Mouse (Mus musculus) urinary bladder, postnatal 10 days (tissue): ENCODE measurements around the gene Tmub2.
"Not testable (repeated sequence)": the region's sequence is repeated elsewhere in the genome, so short reads cannot be mapped to it uniquely, and the experiment has no call there.

ENCODE experiments used
- DNase-seq: peaks from one replicate; pipeline ENCODE4 v3.0.0; 2022; ENCODE audit warnings: low spot score

The Tmub2 gene

GRCm38 (mm10) chr11:102279595-102279994 is 5.1 kb upstream of the Tmub2 start:
- no peak for DNase-seq

- not testable (repeated sequence) for DNase-seq
Observed at GRCm38 (mm10) chr11:102280267-102280666, 4.5 kb upstream of the Tmub2 start.

GRCm38 (mm10) chr11:102283922-102284321 is 809 bp upstream of the Tmub2 start:
- DNase-seq = no peak

GRCm38 (mm10) chr11:102285095-102285834 is 534 bp downstream of the Tmub2 start:
- DNase-seq = no peak

DNA sequence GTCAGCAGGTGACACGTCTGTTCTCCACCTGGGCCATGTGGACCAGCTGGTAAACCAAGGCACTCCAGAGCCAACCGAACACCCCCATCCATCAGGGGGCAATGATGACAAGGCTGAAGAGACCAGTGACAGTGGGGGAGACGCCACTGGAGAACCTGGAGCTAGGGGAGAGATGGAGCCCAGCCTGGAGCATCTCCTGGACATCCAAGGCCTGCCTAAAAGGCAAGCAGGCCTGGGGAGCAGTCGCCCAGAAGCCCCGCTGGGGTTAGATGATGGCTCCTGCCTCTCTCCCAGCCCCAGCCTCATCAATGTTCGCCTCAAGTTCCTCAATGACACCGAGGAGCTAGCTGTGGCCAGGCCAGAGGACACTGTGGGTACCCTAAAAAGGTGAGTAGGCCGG is 2.8 kb downstream of the Tmub2 start:
- no peak for DNase-seq

- no peak for DNase-seq
Observed at GRCm38 (mm10) chr11:102288027-102288804, 3.5 kb downstream of the Tmub2 start.

DNA sequence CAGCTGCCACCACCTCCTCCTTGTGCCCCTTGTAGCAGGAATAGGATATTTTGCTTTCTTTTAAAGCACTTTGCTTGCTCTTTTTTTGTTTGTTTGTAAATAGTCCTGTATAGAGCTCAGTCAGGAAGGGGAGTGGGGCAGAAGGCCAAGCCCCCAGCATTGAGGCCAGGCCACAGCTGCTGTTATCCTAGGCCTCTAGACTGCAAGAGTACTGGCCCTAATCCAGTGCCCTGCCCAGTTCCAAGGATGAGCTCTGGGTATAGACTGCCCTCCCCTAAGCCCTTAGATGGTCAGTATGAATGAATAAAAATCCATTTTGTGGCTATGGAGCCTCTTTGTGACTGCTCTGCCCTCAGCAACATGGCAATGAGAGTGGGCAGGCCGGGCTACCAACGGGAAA is 4.2 kb downstream of the Tmub2 start:
- DNase-seq = no peak

DNA sequence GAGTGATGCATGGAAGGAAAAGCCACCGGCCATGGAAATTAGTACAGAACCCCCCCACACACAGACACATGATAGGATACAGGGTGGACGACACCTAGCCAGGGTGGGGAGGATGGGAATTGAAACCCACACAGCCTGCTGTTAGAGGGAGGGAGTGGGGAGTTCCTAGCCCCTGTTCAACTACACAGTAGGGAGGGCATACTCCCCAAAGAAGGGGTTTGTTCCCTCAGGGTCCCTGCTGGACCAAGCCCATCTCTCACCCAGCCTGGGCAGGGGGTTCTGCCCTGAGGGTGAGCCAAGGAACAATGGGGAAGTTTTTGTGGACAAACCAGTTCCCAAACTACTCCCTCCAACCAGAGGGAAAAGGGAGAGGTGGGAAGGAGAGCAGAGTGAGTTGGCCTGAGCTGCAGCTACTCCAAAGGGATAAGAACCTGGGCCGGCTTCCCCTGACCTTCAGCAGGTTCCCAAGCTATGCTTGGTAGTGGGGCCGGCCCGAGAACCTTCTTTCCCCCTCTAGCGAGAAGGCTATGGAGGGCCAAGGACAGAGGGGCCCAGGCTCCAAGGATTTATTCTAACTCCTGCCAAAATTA is 4.9 kb downstream of the Tmub2 start:
- DNase-seq = no peak

GRCm38 (mm10) chr11:102290141-102290540 is 5.4 kb downstream of the Tmub2 start:
- DNase-seq = no peak

DNA sequence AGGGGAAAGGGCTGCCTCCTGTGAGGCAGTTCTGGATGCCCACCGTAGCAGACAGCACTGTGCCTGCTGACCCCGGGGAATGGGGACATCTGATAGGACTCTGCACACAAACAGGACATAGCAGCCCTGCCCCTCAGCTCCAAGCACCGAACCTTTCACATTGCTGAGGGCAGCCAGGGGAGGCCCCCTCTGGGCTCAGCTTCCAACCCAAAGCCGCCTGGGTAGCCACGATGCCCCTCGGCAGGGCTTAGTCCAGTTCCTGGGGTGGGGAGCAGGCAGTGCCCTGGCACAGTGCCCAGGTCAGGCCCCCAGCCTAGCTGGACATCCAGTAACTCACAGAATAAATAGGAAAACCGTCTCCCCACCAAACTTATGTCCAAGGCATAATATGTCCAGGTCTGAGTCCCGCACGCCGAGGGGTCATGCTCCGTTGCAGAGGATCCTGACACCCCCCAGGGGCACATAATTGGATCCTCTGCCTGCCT is 6.4 kb downstream of the Tmub2 start:
- no peak for DNase-seq

- DNase-seq = no peak
Observed at GRCm38 (mm10) chr11:102293971-102294370, 9.2 kb downstream of the Tmub2 start.

- DNase-seq = no peak
Observed at GRCm38 (mm10) chr11:102294416-102294815, 9.7 kb downstream of the Tmub2 start.

DNA sequence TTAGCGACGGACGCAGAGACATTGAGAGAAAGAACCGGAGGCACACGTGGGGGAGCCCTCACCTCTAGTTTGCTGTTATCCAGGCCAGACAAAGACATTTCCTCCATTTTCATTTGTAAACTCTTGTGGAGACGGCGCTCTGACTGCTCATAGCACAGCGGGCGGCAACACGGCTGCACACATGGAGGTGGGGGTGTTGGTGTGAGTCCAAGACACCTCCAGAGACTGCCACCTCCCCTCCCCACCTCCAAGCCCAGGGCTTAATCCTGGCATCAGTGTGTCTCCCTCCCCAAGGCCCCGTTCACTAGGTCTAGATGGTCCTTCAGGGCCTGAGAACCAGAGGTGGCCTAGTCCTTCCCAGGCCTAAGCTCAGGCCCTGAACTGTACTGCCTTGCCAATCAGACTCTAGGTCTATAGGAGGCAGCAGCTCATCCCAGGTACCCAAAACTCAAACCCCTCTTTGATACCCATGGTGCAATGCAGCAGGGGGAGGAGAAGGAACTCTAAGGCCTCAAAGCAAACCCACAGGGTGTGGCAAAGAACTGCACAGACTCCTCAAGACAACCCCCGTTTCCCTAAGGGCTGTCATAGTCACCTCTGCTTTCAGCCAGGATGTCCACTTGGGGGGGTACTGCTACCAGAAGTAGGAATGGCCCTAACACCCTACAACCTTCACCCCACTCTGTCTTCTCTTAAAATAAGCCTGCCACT is 10.3 kb downstream of the Tmub2 start:
- no peak for DNase-seq

- no peak for DNase-seq
Observed at GRCm38 (mm10) chr11:102295598-102296471, 11.1 kb downstream of the Tmub2 start.

DNA sequence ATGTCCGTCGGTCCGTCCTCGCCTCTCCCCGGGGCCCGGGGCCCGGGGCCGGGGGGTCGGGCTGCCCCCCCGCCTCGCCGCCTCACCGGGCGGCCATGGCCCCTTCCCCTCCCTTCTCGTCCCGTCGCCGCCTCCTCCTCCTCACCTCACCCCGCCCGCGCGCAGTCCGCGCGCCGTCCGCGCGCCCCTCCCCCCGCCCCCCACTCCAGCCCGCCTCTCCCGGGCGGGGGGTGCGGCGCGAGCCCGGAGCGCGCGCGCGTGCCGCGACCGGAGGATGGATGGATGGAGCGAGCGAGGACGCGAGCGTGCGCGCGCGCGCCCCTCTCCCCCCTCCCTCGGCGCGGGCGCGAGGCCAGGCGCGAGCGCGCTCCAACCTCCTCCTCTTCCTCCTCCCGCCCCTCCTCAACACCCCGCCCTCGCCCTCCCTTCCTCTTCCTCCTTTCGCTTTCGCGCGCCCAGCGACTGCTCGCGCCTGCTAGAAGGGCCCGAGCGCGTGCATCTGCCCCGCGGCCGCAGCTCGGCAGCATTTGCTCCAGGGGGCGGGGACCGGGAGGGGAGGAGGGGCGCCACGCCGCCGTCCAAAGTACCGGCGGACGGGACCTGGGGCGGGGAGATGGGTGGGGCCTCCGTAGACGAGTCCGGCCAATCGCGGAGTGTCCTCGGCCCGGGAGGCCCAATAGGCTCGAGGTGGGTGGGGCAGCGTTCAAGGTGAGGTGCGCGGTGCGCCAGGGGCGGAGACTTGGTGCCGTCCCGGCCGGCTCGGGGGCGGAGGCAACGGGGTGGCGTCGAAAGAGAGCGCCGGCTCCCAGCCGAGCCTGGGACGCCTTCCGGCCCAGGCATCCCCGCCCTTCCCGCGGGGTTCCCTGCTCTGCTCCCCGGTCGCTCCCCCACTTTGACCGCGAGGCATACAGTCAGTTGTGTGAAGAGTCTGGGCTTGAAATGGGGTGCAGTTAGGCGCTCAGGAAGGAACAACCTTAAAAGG is 12.1 kb downstream of the Tmub2 start, which contains the start of gene Atxn7l3:
Atxn7l3 (minus strand) TSS at position 141 of the 982 bp plus-strand sequence.
- DNase-seq = peak; percentile 98

GRCm38 (mm10) chr11:102297577-102298556 is 13.1 kb downstream of the Tmub2 start:
- DNase-seq = no peak

- no peak for DNase-seq
Observed at GRCm38 (mm10) chr11:102299839-102300238, 15.1 kb downstream of the Tmub2 start.

GRCm38 (mm10) chr11:102304141-102304540 is 19.4 kb downstream of the Tmub2 start:
- DNase-seq = no peak

- DNase-seq = no peak
Observed at GRCm38 (mm10) chr11:102305359-102305758, 20.6 kb downstream of the Tmub2 start.
